Mouse (Mus musculus) kidney, embryonic 14.5 days (tissue): ENCODE results near the gene Tesk1. TPM values are rescaled to one million over a fixed set of nuclear protein-coding genes. Genes with fewer than 3 reads are reported as not detected.

Source experiments
- polyA plus RNA-seq: library from polyadenylated mRNA; unstranded; fragments of >200 nt; fragmentation: Nextera tagmentation; extraction: Ambion mirVana; gene quantifications from 2 replicates; pipeline ENCODE4 v1.2.1, GENCODE M21; 2014

Tesk1 gene
- polyA plus RNA-seq, 1 experiment from 2014 or later, result 14.9 TPM

Other genes starting within 250 kb of the Tesk1 start
- gene Atp8b5, start 174.8 kb upstream of the Tesk1 start, polyA plus RNA-seq, result 0.31 and 0.43 TPM in 2 replicates
- 8.9 and 11.2 TPM in 2 replicates for gene Rusc2, start 60.0 kb upstream of the Tesk1 start, polyA plus RNA-seq
- 0.24 and 0.38 TPM in 2 replicates for gene Fam166b, start 12.8 kb upstream of the Tesk1 start, polyA plus RNA-seq
- 5.1 and 5.2 TPM in 2 replicates for gene Cd72, start 12.7 kb downstream of the Tesk1 start, polyA plus RNA-seq
- not detected in 2 replicates for gene Sit1, start 41.8 kb downstream of the Tesk1 start, polyA plus RNA-seq
- 59.4 and 72.2 TPM in 2 replicates for gene Ccdc107, start 51.0 kb downstream of the Tesk1 start, polyA plus RNA-seq
- gene Arhgef39, start 57.8 kb downstream of the Tesk1 start, polyA plus RNA-seq, result 36.4 and 38.2 TPM in 2 replicates
- gene Car9, start 65.0 kb downstream of the Tesk1 start, polyA plus RNA-seq, result 0.80 and 1.3 TPM in 2 replicates
- gene Tpm2, start 81.8 kb downstream of the Tesk1 start, polyA plus RNA-seq, result 208 and 212 TPM in 2 replicates
- gene Creb3, start 120.4 kb downstream of the Tesk1 start, polyA plus RNA-seq, result 50.2 and 55.7 TPM in 2 replicates
- gene Tln1, start 120.8 kb downstream of the Tesk1 start, polyA plus RNA-seq, result 72.6 and 87.2 TPM in 2 replicates
- 27.9 and 34.4 TPM in 2 replicates for gene Rgp1, start 136.8 kb downstream of the Tesk1 start, polyA plus RNA-seq
- 13.1 and 17.9 TPM in 2 replicates for gene Gba2, start 136.9 kb downstream of the Tesk1 start, polyA plus RNA-seq
- gene Msmp, start 142.6 kb downstream of the Tesk1 start, polyA plus RNA-seq, result 0.63 and 1.0 TPM in 2 replicates
- 6.0 and 11.1 TPM in 2 replicates for gene Npr2, start 190.0 kb downstream of the Tesk1 start, polyA plus RNA-seq
- gene Spag8, start 211.7 kb downstream of the Tesk1 start, polyA plus RNA-seq, result 0.93 and 1.3 TPM in 2 replicates
- 107 and 136 TPM in 2 replicates for gene Hint2, start 214.5 kb downstream of the Tesk1 start, polyA plus RNA-seq
- gene Tmem8b, start 227.0 kb downstream of the Tesk1 start, polyA plus RNA-seq, result 2.6 and 3.2 TPM in 2 replicates
- 2.6 and 3.7 TPM in 2 replicates for gene Fam221b, start 227.2 kb downstream of the Tesk1 start, polyA plus RNA-seq